Mouse (Mus musculus): ENCODE data around the gene Zfp1. TPM values are rescaled to one million over a fixed set of nuclear protein-coding genes. Genes with fewer than 3 reads are reported as not detected.

The Zfp1 gene
- total RNA-seq, 1 experiment = 18.7 TPM

- DNase-seq (ENCODE audit: low read depth, low spot score) = no peak
- TF ChIP-seq ZNF384 (IDR thresholded peaks at IDR 0.05; ENCODE audit: low read depth, low read length) (no peak), MAFK (IDR thresholded peaks at IDR 0.05; ENCODE audit: insufficient read depth, low read depth, low read length) (no peak), HCFC1 (IDR thresholded peaks at IDR 0.05; ENCODE audit: borderline replicate concordance, insufficient read depth, low read length) (no peak), CHD2 (IDR thresholded peaks at IDR 0.05; ENCODE audit: low read depth, low read length) (no peak), ZC3H11A (IDR thresholded peaks at IDR 0.05; ENCODE audit: borderline replicate concordance, low read depth, low read length) (no peak)
- Histone ChIP-seq H3K4me3 (ENCODE audit: insufficient read depth in 1 of 2, low read depth in 1 of 2, low read length in 2 of 2, poor library complexity in 1 of 2, severe bottlenecking in 1 of 2) (no peak overlapping the region), H3K27ac (ENCODE audit: insufficient read depth, low read depth, low read length, poor library complexity, severe bottlenecking) (no peak overlapping the region), H3K36me3 (ENCODE audit: control insufficient read depth, insufficient read depth, low read length, poor library complexity, severe bottlenecking) (no peaks in the 10 kb centered on the region), H3K9me3 (ENCODE audit: control insufficient read depth, insufficient read depth, low read depth, low read length) (no peaks in the 10 kb centered on the region), H3K9ac (ENCODE audit: insufficient read depth, low read depth, low read length, poor library complexity, severe bottlenecking) (no peak overlapping the region), H3K4me1 (ENCODE audit: control insufficient read depth in 2 of 2, insufficient read depth in 2 of 2, low read length in 2 of 2, poor library complexity in 1 of 2) (peaks cover 0 to 14% of the 10 kb centered on the region in 2 experiments; a peak in 2 of 4 replicates)
- in situ Hi-C loops (cut with MboI; ENCODE audit: low sequenced_read_pairs in 2 of 2, unreplicated experiment in 2 of 2) = loop anchor here in 1 of 2 experiments (10.0 kb wide), 1 partner anchor 134 kb away; no protein-coding TSS in a partner anchor
These were observed 57.5 kb downstream of the Zfp1 start for GRCm38 (mm10) chr8:111700740-111701139.

- no peak overlapping the region for H3K27ac ChIP-seq (ENCODE audit: insufficient read depth, low read depth, low read length, poor library complexity, severe bottlenecking)
- H3K4me1 ChIP-seq (ENCODE audit: control insufficient read depth in 2 of 2, insufficient read depth in 2 of 2, low read length in 2 of 2, poor library complexity in 1 of 2) = peaks cover 0 to 14% of the 10 kb centered on the region in 2 experiments; a peak in 2 of 4 replicates
- TF ChIP-seq CHD2 (IDR thresholded peaks at IDR 0.05; ENCODE audit: low read depth, low read length) (no peak), ZNF384 (IDR thresholded peaks at IDR 0.05; ENCODE audit: low read depth, low read length) (no peak), ZC3H11A (IDR thresholded peaks at IDR 0.05; ENCODE audit: borderline replicate concordance, low read depth, low read length) (no peak), HCFC1 (IDR thresholded peaks at IDR 0.05; ENCODE audit: borderline replicate concordance, insufficient read depth, low read length) (no peak), MAFK (IDR thresholded peaks at IDR 0.05; ENCODE audit: insufficient read depth, low read depth, low read length) (no peak)
These were observed 58.2 kb downstream of the Zfp1 start for GRCm38 (mm10) chr8:111701380-111701779.

DNA sequence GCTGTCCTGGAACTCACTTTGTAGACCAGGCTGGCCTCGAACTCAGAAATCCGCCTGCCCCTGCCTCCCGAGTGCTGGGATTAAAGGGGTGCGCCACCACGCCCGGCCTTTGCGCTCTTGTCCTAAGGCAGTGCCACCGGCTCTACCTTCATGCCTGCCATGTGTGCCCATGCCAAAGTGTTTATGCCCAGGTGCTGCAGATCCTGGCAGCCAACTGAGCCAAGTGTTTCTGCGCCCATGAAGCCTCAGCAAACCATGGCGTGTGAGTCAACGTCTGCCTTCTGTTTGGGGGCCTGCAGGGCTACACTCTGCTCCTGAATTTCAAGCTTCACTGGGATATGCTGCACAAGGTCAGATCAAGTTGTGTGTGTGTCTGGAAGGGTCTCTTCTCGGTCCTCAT, 61.4 kb downstream of the Zfp1 start:
- TF ChIP-seq MAFK (IDR thresholded peaks at IDR 0.05; ENCODE audit: insufficient read depth, low read depth, low read length) (no peak), ZNF384 (IDR thresholded peaks at IDR 0.05; ENCODE audit: low read depth, low read length) (no peak), HCFC1 (IDR thresholded peaks at IDR 0.05; ENCODE audit: borderline replicate concordance, insufficient read depth, low read length) (no peak), CHD2 (IDR thresholded peaks at IDR 0.05; ENCODE audit: low read depth, low read length) (no peak), ZC3H11A (IDR thresholded peaks at IDR 0.05; ENCODE audit: borderline replicate concordance, low read depth, low read length) (no peak)
- Histone ChIP-seq H3K4me1 (ENCODE audit: control insufficient read depth in 2 of 2, insufficient read depth in 2 of 2, low read length in 2 of 2, poor library complexity in 1 of 2) (peaks cover 0 to 25% of the 10 kb centered on the region in 2 experiments; a peak in 2 of 4 replicates), H3K9ac (ENCODE audit: insufficient read depth, low read depth, low read length, poor library complexity, severe bottlenecking) (no peak overlapping the region), H3K27ac (ENCODE audit: insufficient read depth, low read depth, low read length, poor library complexity, severe bottlenecking) (no peak overlapping the region), H3K36me3 (ENCODE audit: control insufficient read depth, insufficient read depth, low read length, poor library complexity, severe bottlenecking) (peaks cover under 1% of the 10 kb centered on the region; the same call in 1 of the 2 replicates), H3K9me3 (ENCODE audit: control insufficient read depth, insufficient read depth, low read depth, low read length) (no peaks in the 10 kb centered on the region), H3K4me3 (ENCODE audit: insufficient read depth in 1 of 2, low read depth in 1 of 2, low read length in 2 of 2, poor library complexity in 1 of 2, severe bottlenecking in 1 of 2) (no peak overlapping the region)
- in situ Hi-C loops (cut with MboI; ENCODE audit: low sequenced_read_pairs in 2 of 2, unreplicated experiment in 2 of 2) = loop anchor here in 1 of 2 experiments (10.0 kb wide), 1 partner anchor 130 kb away; no protein-coding TSS in a partner anchor
- DNase-seq (ENCODE audit: low read depth, low spot score) = no peak

More at GRCm38 (mm10) chr8:111701380-111701779, 58.2 kb downstream of the Zfp1 start:
- H3K9me3 ChIP-seq (ENCODE audit: control insufficient read depth, insufficient read depth, low read depth, low read length) = no peaks in the 10 kb centered on the region
- no peak overlapping the region for H3K9ac ChIP-seq (ENCODE audit: insufficient read depth, low read depth, low read length, poor library complexity, severe bottlenecking)
- no peak overlapping the region for H3K4me3 ChIP-seq (ENCODE audit: insufficient read depth in 1 of 2, low read depth in 1 of 2, low read length in 2 of 2, poor library complexity in 1 of 2, severe bottlenecking in 1 of 2)
- in situ Hi-C loops (cut with MboI; ENCODE audit: low sequenced_read_pairs in 2 of 2, unreplicated experiment in 2 of 2) = loop anchor here in 1 of 2 experiments (10.0 kb wide), 1 partner anchor 133 kb away; no protein-coding TSS in a partner anchor
- DNase-seq (ENCODE audit: low read depth, low spot score) = no peak
- H3K36me3 ChIP-seq (ENCODE audit: control insufficient read depth, insufficient read depth, low read length, poor library complexity, severe bottlenecking) = no peaks in the 10 kb centered on the region

- no peak overlapping the region for H3K4me3 ChIP-seq (ENCODE audit: insufficient read depth in 1 of 2, low read depth in 1 of 2, low read length in 2 of 2, poor library complexity in 1 of 2, severe bottlenecking in 1 of 2)
- no peak for DNase-seq (ENCODE audit: low read depth, low spot score)
- no peak for TF ChIP-seq CHD2 (IDR thresholded peaks at IDR 0.05; ENCODE audit: low read depth, low read length)
- no peak for TF ChIP-seq HCFC1 (IDR thresholded peaks at IDR 0.05; ENCODE audit: borderline replicate concordance, insufficient read depth, low read length)
- TF ChIP-seq ZNF384 (IDR thresholded peaks at IDR 0.05; ENCODE audit: low read depth, low read length) = no peak
- H3K9ac ChIP-seq (ENCODE audit: insufficient read depth, low read depth, low read length, poor library complexity, severe bottlenecking) = no peak overlapping the region
- peaks cover 5% of the 10 kb centered on the region for H3K36me3 ChIP-seq (ENCODE audit: control insufficient read depth, insufficient read depth, low read length, poor library complexity, severe bottlenecking)
- in situ Hi-C loops (cut with MboI; ENCODE audit: low sequenced_read_pairs in 2 of 2, unreplicated experiment in 2 of 2) = loop anchor here in 1 of 2 experiments (10.0 kb wide), 1 partner anchor 130 kb away; no protein-coding TSS in a partner anchor
- peaks cover 0 to 23% of the 10 kb centered on the region in 2 experiments; a peak in 2 of 4 replicates for H3K4me1 ChIP-seq (ENCODE audit: control insufficient read depth in 2 of 2, insufficient read depth in 2 of 2, low read length in 2 of 2, poor library complexity in 1 of 2)
- H3K27ac ChIP-seq (ENCODE audit: insufficient read depth, low read depth, low read length, poor library complexity, severe bottlenecking) = no peak overlapping the region
- no peaks in the 10 kb centered on the region for H3K9me3 ChIP-seq (ENCODE audit: control insufficient read depth, insufficient read depth, low read depth, low read length)
These were observed 62.0 kb downstream of the Zfp1 start for GRCm38 (mm10) chr8:111705222-111705621.
